Mouse (Mus musculus) kidney, adult 2 months (tissue): ENCODE measurements at regions not wholly inside any gene's neighbourhood (a gene's known extent, or its start where the extent isn't known, plus 50 kb on each side); places are given as distances from the start of the nearest gene placed in this dataset.
"Not testable (repeated sequence)": the region's sequence is repeated elsewhere in the genome, so short reads cannot be mapped to it uniquely, and the experiment has no call there.

Source experiments
- DNase-seq: peaks from one replicate; pipeline ENCODE4 v3.0.0; 2021
- H3K27ac ChIP-seq: fragments of 200-500 bp; 2 replicates; pipeline ENCODE4 v1.5.1; 2012; ENCODE audit warnings: low read depth, low read length, control low read depth, inconsistent platforms; ENCODE audit not compliant: insufficient read depth
- H3K27me3 ChIP-seq: fragments of 200-500 bp; replicated peaks from 2 replicates; pipeline ENCODE4 v1.6.1; 2012; ENCODE audit warnings: mild to moderate bottlenecking, moderate library complexity, low read length, inconsistent platforms; ENCODE audit not compliant: control insufficient read depth, insufficient read depth
- H3K36me3 ChIP-seq: fragments of 200-500 bp; 2 replicates; pipeline ENCODE4 v1.6.1; 2012; ENCODE audit warnings: mild to moderate bottlenecking, moderate library complexity, low read length, inconsistent platforms; ENCODE audit not compliant: control insufficient read depth, insufficient read depth
- H3K4me1 ChIP-seq: fragments of 200-500 bp; 2 replicates; pipeline ENCODE4 v1.6.1; 2011; ENCODE audit warnings: low read length; ENCODE audit not compliant: control insufficient read depth, insufficient read depth
- H3K4me3 ChIP-seq: fragments of 200-500 bp; 2 replicates; pipeline ENCODE4 v1.5.1; 2011; ENCODE audit warnings: mild to moderate bottlenecking, low read depth, low read length, control low read depth; ENCODE audit not compliant: insufficient read depth
- CTCF ChIP-seq: fragments of 200-500 bp; conservative IDR thresholded peaks from 2 replicates; pipeline ENCODE4 v1.5.1; 2011; ENCODE audit warnings: low read depth, mild to moderate bottlenecking, control low read depth, low read length, moderate library complexity, mixed read lengths; ENCODE audit not compliant: insufficient read depth, insufficient read length
- POLR2A ChIP-seq: fragments of 200-500 bp; IDR thresholded peaks from one replicate; pipeline ENCODE4 v1.6.1; 2011; ENCODE audit warnings: low read depth, low read length, control low read depth
- WGBS: fragments of 180-500 bp; shearing (Covaris S2); methylation state at CpG from one replicate; pipeline ENCODE4 v1.1.7; 2018; 5-methylcytosine and 5-hydroxymethylcytosine counted together

- not testable (repeated sequence) for H3K4me1 ChIP-seq, H3K27me3 ChIP-seq, H3K27ac ChIP-seq, H3K4me3 ChIP-seq, H3K36me3 ChIP-seq, DNase-seq
- WGBS: 90% methylated on average over 7 of the region's 7 CpGs
These were observed 80.8 kb upstream of the Gm15446 start for GRCm38 (mm10) chr5:109842186-109842978.

GRCm38 (mm10) chr5:109844236-109844635 is 79.0 kb upstream of the Gm15446 start:
- 80% methylated on average over 2 of the region's 2 CpGs for WGBS
- H3K27me3 ChIP-seq, H3K4me1 ChIP-seq, H3K36me3 ChIP-seq, DNase-seq, H3K27ac ChIP-seq, H3K4me3 ChIP-seq: not testable (repeated sequence)

- peak overlapping the region; percentile 78 for H3K4me3 ChIP-seq
- no peaks in the 10 kb centered on the region for H3K36me3 ChIP-seq
- DNase-seq: peak; percentile 55
- WGBS: 8% methylated on average over 15 of the region's 15 CpGs
- TF ChIP-seq CTCF: no peak
- no peak for TF ChIP-seq POLR2A
- H3K27me3 ChIP-seq: no peaks in the 10 kb centered on the region
- H3K4me1 ChIP-seq: no peaks in the 10 kb centered on the region
- no peak overlapping the region for H3K27ac ChIP-seq
These were observed 78.4 kb upstream of the Gm15446 start for GRCm38 (mm10) chr5:109844753-109845186.

- H3K4me1 ChIP-seq, H3K36me3 ChIP-seq, DNase-seq, H3K4me3 ChIP-seq, H3K27ac ChIP-seq, H3K27me3 ChIP-seq: not testable (repeated sequence)
These were observed 72.0 kb upstream of the Gm15446 start for GRCm38 (mm10) chr5:109851225-109851624.

- Histone ChIP-seq H3K27ac (no peak overlapping the region), H3K27me3 (no peaks in the 10 kb centered on the region), H3K4me3 (no peak overlapping the region), H3K4me1 (no peaks in the 10 kb centered on the region), H3K36me3 (no peaks in the 10 kb centered on the region)
- no peak for TF ChIP-seq POLR2A
- TF ChIP-seq CTCF: no peak
- 83% methylated on average over 4 of the region's 4 CpGs for WGBS
- no peak for DNase-seq
These were observed 62.8 kb upstream of the Gm15446 start for GRCm38 (mm10) chr5:109860402-109860801.

- not testable (repeated sequence) for H3K36me3 ChIP-seq, DNase-seq
These were observed 58.7 kb upstream of the Gm15446 start for GRCm38 (mm10) chr5:109864517-109864916.

GRCm38 (mm10) chr5:109865628-109866027 is 57.6 kb upstream of the Gm15446 start:
- no peak for DNase-seq
- no peak for TF ChIP-seq POLR2A
- TF ChIP-seq CTCF: no peak
- Histone ChIP-seq H3K4me3 (no peak overlapping the region), H3K27me3 (no peaks in the 10 kb centered on the region), H3K36me3 (no peaks in the 10 kb centered on the region), H3K4me1 (peaks cover 4% of the 10 kb centered on the region; the same call in 1 of the 2 replicates), H3K27ac (no peak overlapping the region)
- 77% methylated on average over 1 of the region's 1 CpGs for WGBS

More at GRCm38 (mm10) chr5:109864517-109864916, 58.7 kb upstream of the Gm15446 start:
- not testable (repeated sequence) for H3K27me3 ChIP-seq, H3K4me1 ChIP-seq, H3K27ac ChIP-seq, H3K4me3 ChIP-seq
